16 mouse cellular contexts compared by ENCODE assay signal in the genomic region with DNA sequence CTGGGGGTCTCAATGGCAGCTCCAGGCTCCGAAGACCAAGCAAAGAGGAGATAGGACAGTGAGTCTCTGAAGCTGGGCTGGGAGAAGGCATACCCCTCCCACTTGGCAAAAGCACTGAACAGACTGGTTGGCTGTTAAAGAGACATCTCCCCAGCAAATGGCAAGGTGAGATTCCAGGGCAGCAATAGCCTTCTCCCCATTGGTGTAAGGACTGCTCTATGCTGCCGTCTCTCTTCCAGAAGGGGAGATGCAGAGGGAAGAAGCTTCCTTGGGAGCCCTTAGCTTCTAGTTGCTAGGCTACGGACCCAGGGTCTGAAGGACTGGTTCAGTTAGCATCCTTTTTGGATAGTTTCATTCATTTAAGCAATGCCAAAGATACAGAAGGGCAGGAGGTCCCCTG. TPM values are rescaled to one million over a fixed set of nuclear protein-coding genes. Genes with fewer than 3 reads are reported as not detected.
A peak's percentile ranks its signal among the peaks of the same experiment; 100 is the strongest.
DNase-seq lines count a peak whose midpoint lies in the region; TF ChIP-seq lines count a peak whose summit lies in the region.
"Had no signal": no experiment of that assay in that cellular context is flagged by ENCODE, and none has a peak within 500 bp of the region (broad histone marks: within the 10 kb centered on the region; RNA-seq: fewer than 3 reads in every experiment).

No protein-coding gene starts in this region.

- H3K4me1 ChIP-seq in spleen, adult 2 months (ENCODE audit: control insufficient read depth, insufficient read depth, insufficient read length) = peaks cover 52% of the 10 kb centered on the region
- peaks cover 32% of the 10 kb centered on the region for H3K4me1 ChIP-seq in embryonic facial prominence, embryonic 10.5 days

- TF ChIP-seq CTCF in spleen, adult 2 months (IDR thresholded peaks at IDR 0.05; ENCODE audit: extremely low read depth, insufficient read depth, insufficient read length, insufficient replicate concordance) = no peak

- peaks cover 5% of the 10 kb centered on the region; the same call in 1 of the 2 replicates for H3K36me3 ChIP-seq in spleen, adult 2 months (ENCODE audit: control insufficient read depth, insufficient read depth, low read length)
- no peaks in the 10 kb centered on the region for H3K36me3 ChIP-seq in embryonic facial prominence, embryonic 10.5 days (replicated peaks)
- H3K36me3 ChIP-seq: heart, embryonic 13.5 days had no signal

- TF ChIP-seq POLR2A in spleen, adult 2 months (IDR thresholded peaks at IDR 0.05; ENCODE audit: low read depth, low read length) = no peak

- H3K27me3 ChIP-seq in spleen, adult 2 months (ENCODE audit: control insufficient read depth, insufficient read depth, low read length) = no peaks in the 10 kb centered on the region
- peaks cover 41% of the 10 kb centered on the region for H3K27me3 ChIP-seq in embryonic facial prominence, embryonic 10.5 days (replicated peaks; ENCODE audit: low read depth, poor library complexity, severe bottlenecking)

- peak overlapping the region; percentile 74 for H3K27ac ChIP-seq in spleen, adult 2 months (ENCODE audit: insufficient read depth, low read length)
- no peak overlapping the region for H3K27ac ChIP-seq in embryonic facial prominence, embryonic 10.5 days (replicated peaks)
- H3K27ac ChIP-seq: forebrain, embryonic 13.5 days; heart, embryonic 13.5 days; macrophage had no signal

- WGBS in spleen, adult 2 months = 76% methylated on average over 3 of the region's 3 CpGs
- whole genome bisulfite sequencing in embryonic facial prominence, embryonic 10.5 days = 55% methylated on average over 3 of the region's 3 CpGs

- peak; percentile 29 to 56 for DNase-seq in layer of hippocampus, adult 18-20 months (ENCODE audit: low spot score in 2 of 2)
- DNase-seq in layer of hippocampus, adult 9-10 months (ENCODE audit: low spot score) = no peak
- DNase-seq in spleen, adult 2 months (ENCODE audit: low read depth in 1 of 2, low spot score in 2 of 2) = no peak
- no peak for DNase-seq in spleen, postnatal 36 days (ENCODE audit: low spot score in 2 of 2)
- peak; percentile 87 for DNase-seq in brain, adult 2 months (ENCODE audit: low read depth, low spot score)
- no peak for DNase-seq in embryonic facial prominence, embryonic 10.5 days (ENCODE audit: low spot score)
- DNase-seq in heart, adult 18-20 months = no peak
- DNase-seq: cerebellum, adult 2 months; heart, postnatal 4 days; kidney, postnatal 10 days; lung, adult 18-20 months; midbrain, embryonic 14.5 days; thymus, postnatal 14 days had no signal

- no peaks in the 10 kb centered on the region for H3K9me3 ChIP-seq in embryonic facial prominence, embryonic 10.5 days
- H3K9me3 ChIP-seq: forebrain, embryonic 13.5 days; heart, embryonic 13.5 days had no signal

- no peak overlapping the region for H3K4me3 ChIP-seq in spleen, adult 2 months (ENCODE audit: extremely low read depth, insufficient read depth, insufficient read length)
- H3K4me3 ChIP-seq in embryonic facial prominence, embryonic 10.5 days = no peak overlapping the region
- H3K4me3 ChIP-seq: forebrain, embryonic 13.5 days; heart, embryonic 13.5 days had no signal

RNA-seq across cellular contexts. Expression of a gene that starts 4.3 kb away (rescaled TPM):
- 100 to 1,000 TPM; 368 to 401 TPM for total RNA-seq in layer of hippocampus, adult 18-20 months (2021)
- polyA plus RNA-seq in spleen, adult 2 months (2012; rRNA removed) = 20.0 and 27.1 TPM in 2 replicates
- polyA plus RNA-seq in embryonic facial prominence, embryonic 10.5 days (2016; fragmentation: Nextera tagmentation; extraction: Ambion mirVana) = 0.47 and 0.55 TPM in 2 replicates
- total RNA-seq in heart, adult 18-20 months (2021) = 1 to 10 TPM in 1 of 2 experiments, under 1 TPM in 1; 0.22 to 1.7 TPM

Comparison
In these comparisons a context has a peak if more than half of its experiments do, and no peak if none do; other contexts are left out.
1. DNase-seq: peak in layer of hippocampus, adult 18-20 months (2 of 2) and brain, adult 2 months (single experiment); none in layer of hippocampus, adult 9-10 months (single experiment), spleen, adult 2 months (0 of 2), spleen, postnatal 36 days (0 of 2), embryonic facial prominence, embryonic 10.5 days (single experiment) and heart, adult 18-20 months (0 of 2).
2. RNA of a gene that starts 4.3 kb away (total RNA-seq): 368 to 401 TPM in layer of hippocampus, adult 18-20 months; 0.22 to 1.7 TPM in heart, adult 18-20 months; every median in the first group is over 100 times any median in the second.